Mouse (Mus musculus) small intestine, adult 2 months (tissue): ENCODE data around the gene D17H6S53E. TPM values are rescaled to one million over a fixed set of nuclear protein-coding genes. Genes with fewer than 3 reads are reported as not detected.
"Not testable (repeated sequence)": the region's sequence is repeated elsewhere in the genome, so short reads cannot be mapped to it uniquely, and the experiment has no call there.

Experiments used
- H3K27ac ChIP-seq: fragments of 200-500 bp; 2 replicates; pipeline ENCODE4 v1.5.1; 2012; ENCODE audit warnings: low read depth, low read length, control low read depth, inconsistent platforms; ENCODE audit not compliant: insufficient read depth
- H3K27me3 ChIP-seq: fragments of 200-500 bp; 2 replicates; pipeline ENCODE4 v1.6.1; 2012; ENCODE audit warnings: mild to moderate bottlenecking, moderate library complexity, low read length, inconsistent platforms; ENCODE audit not compliant: control insufficient read depth, insufficient read depth
- H3K36me3 ChIP-seq: fragments of 200-500 bp; 2 replicates; pipeline ENCODE4 v1.6.1; 2012; ENCODE audit warnings: mild to moderate bottlenecking, low read length, control low read depth, inconsistent platforms; ENCODE audit not compliant: control insufficient read depth, insufficient read depth
- H3K4me1 ChIP-seq: fragments of 200-500 bp; 2 replicates; pipeline ENCODE4 v1.6.1; 2012; ENCODE audit warnings: low read length, inconsistent platforms, mixed read lengths; ENCODE audit not compliant: control insufficient read depth, insufficient read depth, insufficient read length
- H3K4me3 ChIP-seq: fragments of 200-500 bp; 2 replicates; pipeline ENCODE4 v1.5.1; 2012; ENCODE audit warnings: low read depth, mild to moderate bottlenecking, control low read depth, inconsistent platforms, low read length, moderate library complexity
- CTCF ChIP-seq: fragments of 200-500 bp; IDR thresholded peaks from 2 replicates; pipeline ENCODE4 v1.5.1; 2012; ENCODE audit warnings: low read depth, mild to moderate bottlenecking, control low read depth, inconsistent platforms, low read length, moderate library complexity, mixed read lengths; ENCODE audit not compliant: insufficient replicate concordance, insufficient read length; ENCODE audit errors: extremely low read depth
- POLR2A ChIP-seq: fragments of 200-500 bp; IDR thresholded peaks from 2 replicates; pipeline ENCODE4 v1.6.1; 2012; ENCODE audit warnings: low read depth, mild to moderate bottlenecking, control low read depth, inconsistent platforms, low read length, moderate library complexity
- WGBS: fragments of 180-500 bp; shearing (Covaris S2); methylation state at CpG from one replicate; pipeline ENCODE4 v1.1.7; 2018; 5-methylcytosine and 5-hydroxymethylcytosine counted together
- polyA plus RNA-seq: library from polyadenylated mRNA; depleted of rRNA; stranded (reverse); fragments of >200 nt; gene quantifications from 2 replicates; pipeline ENCODE4 v1.2.3, GENCODE M21; 2012

The D17H6S53E gene
- polyA plus RNA-seq, 1 experiment: 16.2 TPM

DNA sequence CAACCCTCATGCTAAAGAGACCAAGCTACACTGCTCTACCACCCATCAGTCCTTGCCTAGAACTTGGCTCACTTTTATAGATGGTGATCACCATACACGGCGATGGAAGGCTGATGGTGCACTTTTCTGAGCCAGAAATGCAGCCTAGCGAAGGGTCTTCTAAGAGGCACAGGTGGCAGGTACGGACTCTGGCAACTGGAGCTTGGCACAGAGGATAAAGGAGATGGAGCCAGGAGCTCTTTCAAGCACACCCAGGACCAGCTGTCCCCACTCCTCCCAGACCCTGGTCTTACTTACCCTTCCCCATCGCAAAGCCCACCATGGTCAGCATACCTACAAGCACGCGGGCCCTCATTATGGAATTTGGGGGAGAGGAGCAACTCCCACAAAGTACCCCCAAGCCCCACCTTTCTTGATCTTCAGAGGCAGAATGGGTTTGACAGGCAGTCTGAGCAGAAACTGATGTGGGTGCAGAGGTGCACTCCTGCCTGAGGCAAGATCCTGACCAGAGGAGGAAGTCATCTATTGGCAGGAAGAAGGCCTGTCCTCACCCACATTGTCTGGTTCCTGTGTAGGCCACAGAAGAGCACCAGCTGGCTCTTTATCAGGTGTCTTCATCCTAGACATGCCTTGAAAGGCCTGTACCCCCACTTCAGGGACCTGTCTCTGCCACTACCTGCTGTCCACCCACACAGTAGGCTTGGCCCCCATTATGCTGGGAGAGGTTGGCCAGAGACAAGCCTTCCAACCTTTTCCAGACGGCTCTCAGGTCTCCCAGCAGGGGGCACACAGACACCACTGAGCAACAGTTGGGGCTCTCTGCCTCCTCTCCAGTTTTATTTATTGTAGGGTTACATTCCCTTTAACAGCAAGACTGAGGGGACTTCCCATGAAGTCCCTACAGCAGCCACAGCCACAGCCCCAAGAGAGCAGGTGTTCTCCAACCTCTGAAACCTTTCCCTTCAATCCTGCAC lies 10.8 kb upstream of the D17H6S53E start, which contains the start of gene Ly6g5b:
Gene Ly6g5b (minus strand): TSS at position 383 of the 974 bp plus-strand sequence.
- 85% methylated on average over 8 of the region's 8 CpGs for WGBS
- H3K27ac ChIP-seq: no peak within 1 kb of the TSS

GRCm38 (mm10) chr17:35120745-35121142 lies 5.4 kb upstream of the D17H6S53E start:
- Histone ChIP-seq H3K27ac (peak overlapping the region; percentile 36; the same call in 1 of the 2 replicates), H3K36me3 (peaks cover 35% of the 10 kb centered on the region), H3K27me3 (no peaks in the 10 kb centered on the region), H3K4me3 (peak overlapping the region; percentile 90), H3K4me1 (peaks cover 9% of the 10 kb centered on the region; the same call in 1 of the 2 replicates)
- WGBS: under 1% methylated on average over 33 of the region's 33 CpGs
- no peak for TF ChIP-seq CTCF
- TF ChIP-seq POLR2A: no peak

More for the DNA sequence above, 10.8 kb upstream of the D17H6S53E start, which contains the start of gene Ly6g5b:
- peaks cover 44% of the 10 kb centered on the region for H3K36me3 ChIP-seq
- TF ChIP-seq POLR2A (no peak), CTCF (peak; percentile 42; the same call in 1 of the 2 replicates)
- H3K4me1 ChIP-seq: no peaks in the 10 kb centered on the region
- H3K4me3 ChIP-seq: no peak within 1 kb of the TSS
- H3K27me3 ChIP-seq: no peaks in the 10 kb centered on the region

- under 1% methylated on average over 50 of the region's 50 CpGs for WGBS
- TF ChIP-seq POLR2A (peak; percentile 49), CTCF (no peak)
Measured at GRCm38 (mm10) chr17:35121143-35121799, 4.9 kb upstream of the D17H6S53E start, which contains the start of gene Gpank1. Gpank1 (plus strand) TSS chr17:35121455.

GRCm38 (mm10) chr17:35121871-35122303 lies 4.3 kb upstream of the D17H6S53E start, which contains the start of gene Csnk2b:
Csnk2b (minus strand) TSS chr17:35122053.
- Histone ChIP-seq H3K27ac (peak within 1 kb of the TSS; percentile 90), H3K4me1 (peaks cover 9% of the 10 kb centered on the region; the same call in 1 of the 2 replicates), H3K27me3 (no peaks in the 10 kb centered on the region), H3K36me3 (peaks cover 26% of the 10 kb centered on the region), H3K4me3 (peak within 1 kb of the TSS; percentile 91)
- 1% methylated on average over 19 of the region's 19 CpGs for WGBS
- TF ChIP-seq POLR2A (no peak), CTCF (no peak)

More at GRCm38 (mm10) chr17:35121143-35121799, 4.9 kb upstream of the D17H6S53E start, which contains the start of gene Gpank1:
- Histone ChIP-seq H3K4me1 (peaks cover 9% of the 10 kb centered on the region; the same call in 1 of the 2 replicates), H3K27ac (peak within 1 kb of the TSS; percentile 90), H3K4me3 (peak within 1 kb of the TSS; percentile 91), H3K36me3 (peaks cover 30% of the 10 kb centered on the region), H3K27me3 (no peaks in the 10 kb centered on the region)

DNA sequence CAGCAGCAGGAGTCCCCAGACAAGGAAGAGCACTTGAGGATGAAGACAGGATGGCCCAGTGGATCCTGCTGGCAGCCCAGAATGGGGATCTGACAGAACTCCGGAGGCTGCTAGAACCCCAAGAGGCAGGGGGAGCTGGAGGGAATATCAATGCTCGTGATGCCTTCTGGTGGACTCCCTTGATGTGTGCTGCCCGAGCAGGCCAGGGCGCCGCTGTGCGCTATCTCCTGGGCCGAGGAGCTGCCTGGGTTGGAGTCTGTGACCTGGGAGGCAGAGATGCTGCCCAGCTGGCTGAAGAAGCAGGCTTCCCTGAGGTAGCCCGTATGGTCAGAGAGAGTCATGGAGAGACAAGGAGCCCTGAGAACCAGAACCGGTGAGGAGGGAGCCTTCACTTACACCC lies 2.9 kb upstream of the D17H6S53E start:
- WGBS: 92% methylated on average over 9 of the region's 9 CpGs
- Histone ChIP-seq H3K4me1 (peaks cover 17% of the 10 kb centered on the region), H3K36me3 (peaks cover 21% of the 10 kb centered on the region)
- not testable (repeated sequence) for H3K27me3 ChIP-seq, H3K4me3 ChIP-seq, H3K27ac ChIP-seq

- peak overlapping the region; percentile 91 for H3K27ac ChIP-seq
- H3K36me3 ChIP-seq: peaks cover 18% of the 10 kb centered on the region
- not testable (repeated sequence) for H3K4me3 ChIP-seq, H3K27me3 ChIP-seq
- WGBS: 45% methylated on average over 12 of the region's 12 CpGs
- H3K4me1 ChIP-seq: peaks cover 17% of the 10 kb centered on the region
Measured at GRCm38 (mm10) chr17:35124261-35124896, 1.8 kb upstream of the D17H6S53E start.
